In the genomic region with DNA sequence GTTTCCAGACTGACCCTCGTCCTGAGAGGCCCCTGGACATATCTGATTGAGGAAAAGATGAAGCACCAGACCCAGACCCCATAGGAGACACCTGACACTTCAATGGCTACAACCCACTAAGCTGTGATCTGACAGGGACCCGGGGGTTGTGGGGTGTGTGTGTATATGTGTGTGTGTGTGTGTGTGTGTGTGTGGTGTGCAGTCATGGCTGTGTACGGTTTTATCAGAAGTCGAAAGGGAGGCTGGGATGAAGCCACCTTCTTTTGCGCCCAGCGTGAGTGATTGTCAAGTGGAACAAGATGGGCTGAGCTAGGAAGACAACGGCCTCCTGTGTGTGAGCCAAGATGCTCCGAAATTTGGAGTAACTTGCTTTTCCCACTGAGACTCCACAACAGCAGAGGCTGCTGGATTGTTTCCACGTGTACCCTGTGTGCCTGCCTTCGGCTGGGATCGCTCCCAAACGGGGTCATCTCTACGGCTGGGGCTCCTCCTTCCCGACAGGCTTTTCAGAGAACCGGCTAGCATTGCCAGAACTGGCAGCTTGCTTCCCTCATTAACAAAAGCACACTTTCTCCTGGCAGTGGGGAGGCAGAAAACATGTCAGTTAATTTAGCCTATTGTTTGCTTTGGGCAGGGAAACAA, we compare ENCODE assay signal across 10 mouse cellular contexts. TPM values are rescaled to one million over a fixed set of nuclear protein-coding genes. Genes with fewer than 3 reads are reported as not detected.
DNase-seq lines count a peak whose midpoint lies in the region; ATAC-seq and TF ChIP-seq lines count a peak whose summit lies in the region.
"Had no signal": no experiment of that assay in that cellular context is flagged by ENCODE, and none has a peak within 500 bp of the region (broad histone marks: within the 10 kb centered on the region; RNA-seq: fewer than 3 reads in every experiment).

No protein-coding gene starts in this region.

- no peaks in the 10 kb centered on the region for H3K36me3 ChIP-seq in midbrain, postnatal 0 days (ENCODE audit: insufficient read depth, low read length)
- H3K36me3 ChIP-seq in heart, embryonic 11.5 days (ENCODE audit: control insufficient read depth, insufficient read depth, low read length), result no peaks in the 10 kb centered on the region

- no peak overlapping the region for H3K27ac ChIP-seq in midbrain, postnatal 0 days (ENCODE audit: low read depth, low read length)
- no peak overlapping the region for H3K27ac ChIP-seq in heart, embryonic 11.5 days (ENCODE audit: low read depth, low read length)

- no peak overlapping the region for H3K4me2 ChIP-seq in midbrain, postnatal 0 days (ENCODE audit: low read depth, low read length, poor library complexity, severe bottlenecking)
- no peak overlapping the region for H3K4me2 ChIP-seq in heart, embryonic 11.5 days

- H3K4me3 ChIP-seq in midbrain, postnatal 0 days (ENCODE audit: low read depth, low read length), result no peak overlapping the region
- H3K4me3 ChIP-seq in heart, embryonic 11.5 days (ENCODE audit: low read depth, low read length), result no peak overlapping the region

- peak; percentile 65 for ATAC-seq in midbrain, postnatal 0 days (ENCODE audit: low FRiP score)
- no peak for ATAC-seq in erythroid progenitor cell, adult 5-6 weeks (replicated peaks; ENCODE audit: low FRiP score, poor library complexity, severe bottlenecking)
- ATAC-seq in heart, embryonic 11.5 days (replicated peaks; ENCODE audit: insufficient number of reproducible peaks, low FRiP score, low TSS enrichment), result no peak
- ATAC-seq: Patski had no signal

- no peaks in the 10 kb centered on the region for H3K9me3 ChIP-seq in midbrain, postnatal 0 days (ENCODE audit: low read length)
- no peaks in the 10 kb centered on the region for H3K9me3 ChIP-seq in heart, embryonic 11.5 days (replicated peaks; ENCODE audit: control insufficient read depth, low read length)

- DNase-seq in brain, embryonic 18.5 days (ENCODE audit: low read depth, low spot score), result peak; percentile 73
- DNase-seq in cerebellum, adult 9-10 months, result peak; percentile 63
- peak; percentile 76 to 79 for DNase-seq in layer of hippocampus, postnatal 10 days (ENCODE audit: low spot score in 2 of 2)
- peak; percentile 90 for DNase-seq in midbrain, postnatal 0 days (ENCODE audit: low spot score)
- no peak for DNase-seq in kidney, postnatal 4 days

- H3K9ac ChIP-seq in midbrain, postnatal 0 days (replicated peaks; ENCODE audit: low read length, poor library complexity, severe bottlenecking), result no peak overlapping the region
- H3K9ac ChIP-seq in heart, embryonic 11.5 days (ENCODE audit: low read depth, low read length), result no peak overlapping the region

- WGBS in midbrain, postnatal 0 days, result 61% methylated on average over 15 of the region's 15 CpGs
- 75% methylated on average over 15 of the region's 15 CpGs for WGBS in heart, embryonic 11.5 days (ENCODE audit: insufficient replicate concordance)

- no peaks in the 10 kb centered on the region for H3K4me1 ChIP-seq in midbrain, postnatal 0 days (ENCODE audit: insufficient read depth, low read length)
- no peaks in the 10 kb centered on the region for H3K4me1 ChIP-seq in heart, embryonic 11.5 days (ENCODE audit: control insufficient read depth, insufficient read depth, low read length)

- H3K27me3 ChIP-seq in midbrain, postnatal 0 days (ENCODE audit: insufficient read depth, low read length), result no peaks in the 10 kb centered on the region
- no peaks in the 10 kb centered on the region for H3K27me3 ChIP-seq in heart, embryonic 11.5 days (ENCODE audit: control insufficient read depth, insufficient read depth, low read length)

- no peak for TF ChIP-seq CTCF in midbrain, postnatal 0 days (IDR thresholded peaks at IDR 0.05)

RNA-seq across cellular contexts. Expression of gene Slc28a3, which starts 50.1 kb away (rescaled TPM):
- total RNA-seq in layer of hippocampus, postnatal 10 days (2021), result under 1 TPM; 0.20 to 0.27 TPM
- total RNA-seq in midbrain, postnatal 0 days (2014; rRNA removed), result 0.19 TPM in 1 of 2 replicates, not detected in the other
- not detected in 2 replicates for polyA plus RNA-seq in midbrain, postnatal 0 days (2015; fragmentation: Nextera tagmentation; extraction: Ambion mirVana)
- not detected in 2 replicates for total RNA-seq in erythroid progenitor cell, adult 5-6 weeks (2015; ENCODE audit: low replicate concordance)
- total RNA-seq in erythroid progenitor cell, adult 5-6 weeks (2017; ENCODE audit: low replicate concordance), result not detected in 2 replicates
- not detected in 2 replicates for polyA plus RNA-seq in heart, embryonic 11.5 days (2014; fragmentation: Nextera tagmentation; extraction: Ambion mirVana)
- total RNA-seq: heart, postnatal 14 days had no signal
- polyA plus RNA-seq: embryonic facial prominence, embryonic 11.5 days had no signal

Comparison
In these comparisons a context has a peak if more than half of its experiments do, and no peak if none do; other contexts are left out.
1. DNase-seq: peak in brain, embryonic 18.5 days (single experiment), cerebellum, adult 9-10 months (single experiment), layer of hippocampus, postnatal 10 days (2 of 2) and midbrain, postnatal 0 days (single experiment); none in kidney, postnatal 4 days (0 of 2).